Mouse (Mus musculus): Measurements from ENCODE around the gene Midn.

DNA sequence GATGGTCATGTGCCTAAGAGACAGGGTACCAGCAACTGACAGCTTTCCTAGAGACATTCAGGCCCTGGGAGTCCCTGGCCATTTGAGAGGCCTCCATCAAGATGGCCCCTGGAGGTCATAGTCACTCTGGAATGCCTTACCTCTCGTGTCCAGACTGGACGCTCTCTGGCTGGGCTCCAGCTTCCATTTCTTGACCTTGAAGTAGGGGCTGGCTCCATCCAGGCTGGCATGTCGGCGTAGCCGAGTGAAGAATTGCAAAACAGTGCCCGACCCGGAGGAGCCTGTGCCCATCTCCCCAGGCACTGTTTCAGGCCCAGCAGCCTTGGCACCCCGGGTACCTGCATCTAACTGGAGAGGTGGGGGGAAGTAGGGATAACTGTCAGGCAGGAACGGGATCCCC, 13.7 kb upstream of the Midn start:
- TF ChIP-seq CTCF (IDR thresholded peaks at IDR 0.05; ENCODE audit: low read depth, low read length), result no peak
- no peak for TF ChIP-seq POLR2A (IDR thresholded peaks at IDR 0.05; ENCODE audit: extremely low read depth, insufficient read depth, low read length)

Measured in liver, adult 2 months (tissue).